Mouse (Mus musculus) heart, embryonic 14.5 days (tissue): ENCODE results near the gene Trmt10a. TPM values are rescaled to one million over a fixed set of nuclear protein-coding genes. Genes with fewer than 3 reads are reported as not detected.

Source experiments
- ATAC-seq: fragments of 200-750 bp; cut with Nextera tagmentation; 2 replicates; pipeline ENCODE4 v1.8.0; 2017; ENCODE audit warnings: low read depth, moderate TSS enrichment; ENCODE audit not compliant: insufficient number of reproducible peaks, insufficient read depth, low FRiP score
- H3K27ac ChIP-seq, 2 experiments: fragments of 200-500 bp in 1 of 2; fragments of 300-500 bp in 1 of 2; sonication (generic) in 1 of 2; replicated peaks in 1 of 2; 2 replicates each; pipeline ENCODE4 v1.5.1; 2012 to 2014; ENCODE audit warnings: low read depth in 2 of 2, low read length in 2 of 2, control low read depth in 1 of 2, mild to moderate bottlenecking in 1 of 2, mixed read lengths in 1 of 2; ENCODE audit not compliant: control insufficient read depth in 1 of 2, insufficient read depth in 1 of 2
- H3K27me3 ChIP-seq: fragments of 300-500 bp; sonication (generic); 2 replicates; pipeline ENCODE4 v1.6.1; 2014; ENCODE audit warnings: mild to moderate bottlenecking, low read length, control low read depth; ENCODE audit not compliant: control insufficient read depth, insufficient read depth
- H3K36me3 ChIP-seq: fragments of 300-500 bp; sonication (generic); 2 replicates; pipeline ENCODE4 v1.6.1; 2014; ENCODE audit warnings: mild to moderate bottlenecking, control low read depth, low read length, mixed read lengths; ENCODE audit not compliant: control insufficient read depth, insufficient read depth
- H3K4me1 ChIP-seq, 2 experiments: fragments of 200-500 bp in 1 of 2; fragments of 300-500 bp in 1 of 2; sonication (generic) in 1 of 2; 2 replicates each; pipeline ENCODE4 v1.6.1; 2012 to 2014; ENCODE audit warnings: low read length in 2 of 2, control low read depth in 1 of 2, mixed read lengths in 1 of 2; ENCODE audit not compliant: control insufficient read depth in 2 of 2, insufficient read depth in 2 of 2
- H3K4me2 ChIP-seq: fragments of 300-500 bp; sonication (generic); 2 replicates; pipeline ENCODE4 v1.6.1; 2014; ENCODE audit warnings: mild to moderate bottlenecking, low read length
- H3K4me3 ChIP-seq, 2 experiments: fragments of 200-500 bp in 1 of 2; fragments of 300-500 bp in 1 of 2; sonication (generic) in 1 of 2; 2 replicates each; pipeline ENCODE4 v1.5.1; 2012 to 2014; ENCODE audit warnings: low read length in 2 of 2, mild to moderate bottlenecking in 2 of 2, control low read depth in 1 of 2, low read depth in 1 of 2, moderate library complexity in 1 of 2; ENCODE audit not compliant: control insufficient read depth in 1 of 2, insufficient read depth in 1 of 2
- H3K9ac ChIP-seq: fragments of 300-500 bp; sonication (generic); 2 replicates; pipeline ENCODE4 v1.6.1; 2014; ENCODE audit warnings: mild to moderate bottlenecking, low read length
- H3K9me3 ChIP-seq: fragments of 300-500 bp; sonication (generic); 2 replicates; pipeline ENCODE4 v1.6.1; 2016; ENCODE audit warnings: low read length, control low read depth; ENCODE audit not compliant: control insufficient read depth
- WGBS: fragments of 180-500 bp; shearing (Covaris S2); extraction: QIAGEN DNeasy Blood & Tissue Kit; methylation state at CpG from one replicate; pipeline ENCODE4 v1.1.7; 2014; 5-methylcytosine and 5-hydroxymethylcytosine counted together
- polyA plus RNA-seq: library from polyadenylated mRNA; unstranded; fragments of >200 nt; fragmentation: Nextera tagmentation; extraction: Ambion mirVana; gene quantifications from 2 replicates; pipeline ENCODE4 v1.2.1, GENCODE M21; 2014

Trmt10a gene
- polyA plus RNA-seq, 1 experiment from 2014 or later = 7.7 TPM

GRCm38 (mm10) chr3:138105056-138105455, 38.2 kb upstream of the Trmt10a start:
- no peaks in the 10 kb centered on the region for H3K9me3 ChIP-seq
- no peak overlapping the region for H3K27ac ChIP-seq
- no peaks in the 10 kb centered on the region for H3K36me3 ChIP-seq
- H3K4me3 ChIP-seq = no peak overlapping the region
- 54% methylated on average over 5 of the region's 5 CpGs for WGBS
- H3K27me3 ChIP-seq = no peaks in the 10 kb centered on the region
- H3K4me1 ChIP-seq = no peaks in the 10 kb centered on the region
- no peak overlapping the region for H3K4me2 ChIP-seq
- ATAC-seq = no peak
- no peak overlapping the region for H3K9ac ChIP-seq

- 93% methylated on average over 10 of the region's 10 CpGs for WGBS
- H3K4me1 ChIP-seq = no peaks in the 10 kb centered on the region
- H3K27ac ChIP-seq = no peak overlapping the region
- no peak overlapping the region for H3K9ac ChIP-seq
- no peak overlapping the region for H3K4me3 ChIP-seq
- no peaks in the 10 kb centered on the region for H3K9me3 ChIP-seq
- no peak overlapping the region for H3K4me2 ChIP-seq
- H3K36me3 ChIP-seq = no peaks in the 10 kb centered on the region
- ATAC-seq = no peak
- no peaks in the 10 kb centered on the region for H3K27me3 ChIP-seq
These were observed 36.4 kb upstream of the Trmt10a start for GRCm38 (mm10) chr3:138106887-138107286.

GRCm38 (mm10) chr3:138110910-138111782, 32.1 kb upstream of the Trmt10a start:
- no peak for ATAC-seq
- WGBS = 89% methylated on average over 19 of the region's 19 CpGs
- no peak overlapping the region for H3K9ac ChIP-seq

GRCm38 (mm10) chr3:138114106-138114505, 29.1 kb upstream of the Trmt10a start:
- no peaks in the 10 kb centered on the region for H3K36me3 ChIP-seq
- no peaks in the 10 kb centered on the region for H3K27me3 ChIP-seq
- no peak overlapping the region for H3K4me3 ChIP-seq
- H3K4me1 ChIP-seq = peaks cover 15 to 26% of the 10 kb centered on the region in 2 experiments
- 84% methylated on average over 17 of the region's 17 CpGs for WGBS
- no peak overlapping the region for H3K9ac ChIP-seq
- H3K9me3 ChIP-seq = no peaks in the 10 kb centered on the region
- H3K27ac ChIP-seq = no peak overlapping the region
- no peak for ATAC-seq
- no peak overlapping the region for H3K4me2 ChIP-seq

More at GRCm38 (mm10) chr3:138110910-138111782, 32.1 kb upstream of the Trmt10a start:
- no peaks in the 10 kb centered on the region for H3K4me1 ChIP-seq
- no peak overlapping the region for H3K27ac ChIP-seq
- no peak overlapping the region for H3K4me2 ChIP-seq
- H3K36me3 ChIP-seq = no peaks in the 10 kb centered on the region
- H3K27me3 ChIP-seq = no peaks in the 10 kb centered on the region
- H3K9me3 ChIP-seq = no peaks in the 10 kb centered on the region
- H3K4me3 ChIP-seq = no peak overlapping the region

GRCm38 (mm10) chr3:138116871-138117270, 26.4 kb upstream of the Trmt10a start:
- H3K4me1 ChIP-seq = peaks cover 22 to 37% of the 10 kb centered on the region in 2 experiments
- H3K9ac ChIP-seq = no peak overlapping the region
- peak overlapping the region; percentile 69 to 76; a peak in 3 of 4 replicates for H3K27ac ChIP-seq
- no peaks in the 10 kb centered on the region for H3K27me3 ChIP-seq
- no peak overlapping the region for H3K4me3 ChIP-seq
- no peaks in the 10 kb centered on the region for H3K9me3 ChIP-seq
- no peak overlapping the region; the same call in 1 of the 2 replicates for H3K4me2 ChIP-seq
- no peaks in the 10 kb centered on the region for H3K36me3 ChIP-seq
- 43% methylated on average over 4 of the region's 4 CpGs for WGBS
- ATAC-seq = no peak

- no peak for ATAC-seq
- peak overlapping the region; percentile 46 for H3K4me2 ChIP-seq
- peaks cover 22 to 37% of the 10 kb centered on the region in 2 experiments for H3K4me1 ChIP-seq
- H3K27me3 ChIP-seq = no peaks in the 10 kb centered on the region
- H3K9ac ChIP-seq = no peak overlapping the region
- no peaks in the 10 kb centered on the region for H3K9me3 ChIP-seq
- 53% methylated on average over 6 of the region's 6 CpGs for WGBS
- H3K27ac ChIP-seq = peak overlapping the region; percentile 77 to 92
- no peaks in the 10 kb centered on the region for H3K36me3 ChIP-seq
- H3K4me3 ChIP-seq = no peak overlapping the region
These were observed 24.9 kb upstream of the Trmt10a start for GRCm38 (mm10) chr3:138118392-138118791.

- peak overlapping the region; percentile 7; the same call in 1 of the 2 replicates for H3K9ac ChIP-seq
These were observed 24.4 kb upstream of the Trmt10a start for GRCm38 (mm10) chr3:138118831-138119230.

More at GRCm38 (mm10) chr3:138118831-138119230, 24.4 kb upstream of the Trmt10a start:
- peak overlapping the region; percentile 46 for H3K4me2 ChIP-seq
- no peak overlapping the region for H3K4me3 ChIP-seq
- WGBS = 45% methylated on average over 14 of the region's 14 CpGs
- peak; percentile 74; the same call in 1 of the 2 replicates for ATAC-seq
- no peaks in the 10 kb centered on the region for H3K9me3 ChIP-seq
- no peaks in the 10 kb centered on the region for H3K36me3 ChIP-seq
- H3K4me1 ChIP-seq = peaks cover 23 to 37% of the 10 kb centered on the region in 2 experiments
- H3K27me3 ChIP-seq = no peaks in the 10 kb centered on the region
- H3K27ac ChIP-seq = peak overlapping the region; percentile 77 to 92
